Mouse (Mus musculus): Measurements from ENCODE around the gene Psapl1. TPM values are rescaled to one million over a fixed set of nuclear protein-coding genes. Genes with fewer than 3 reads are reported as not detected.
A peak's percentile ranks its signal among the peaks of the same experiment; 100 is the strongest.

Gene Psapl1
- polyA plus RNA-seq (2015; fragmentation: Nextera tagmentation; extraction: Ambion mirVana) = 0.93 and 1.0 TPM in 2 replicates

DNA sequence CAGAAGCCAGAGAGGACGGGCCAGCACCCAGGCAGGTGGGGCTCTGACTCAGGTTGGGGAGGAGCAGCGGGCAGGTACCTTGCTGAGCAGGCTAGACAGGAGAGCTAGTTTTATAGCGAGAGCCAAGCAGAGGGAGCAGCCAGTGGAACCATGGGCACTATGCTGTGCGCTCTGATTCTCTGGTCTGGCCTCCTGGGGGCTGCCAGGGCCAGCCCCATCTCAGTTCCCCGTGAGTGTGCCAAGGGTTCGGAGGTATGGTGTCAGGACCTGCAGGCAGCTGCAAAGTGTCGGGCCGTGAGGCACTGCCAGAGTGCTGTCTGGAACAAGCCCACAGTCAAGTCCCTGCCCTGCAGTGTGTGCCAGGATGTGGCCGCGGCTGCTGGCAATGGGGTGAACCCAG, at the start of gene Psapl1:
Gene Psapl1, plus strand, starts transcription at position 106 of the 400 bp plus-strand sequence.
- H3K9ac ChIP-seq (replicated peaks; ENCODE audit: low read depth) = no peak within 1 kb of the TSS
- H3K4me1 ChIP-seq (ENCODE audit: insufficient read depth, low read depth, low read length) = no peaks in the 10 kb centered on the region
- H3K27me3 ChIP-seq (replicated peaks; ENCODE audit: insufficient read depth, low read length) = no peaks in the 10 kb centered on the region
- ATAC-seq (peak; percentile 44), DNase-seq (ENCODE audit: low spot score) (peak; percentile 37)
- WGBS = 74% methylated on average over 10 of the region's 10 CpGs
- no peak for TF ChIP-seq EP300 (IDR thresholded peaks at IDR 0.05)
- TF ChIP-seq CTCF (IDR thresholded peaks at IDR 0.05) = no peak
- H3K36me3 ChIP-seq (ENCODE audit: insufficient read depth, low read length) = no peaks in the 10 kb centered on the region
- H3K4me2 ChIP-seq (replicated peaks; ENCODE audit: low read depth, low read length) = no peak within 1 kb of the TSS
- H3K9me3 ChIP-seq (ENCODE audit: low read length) = no peaks in the 10 kb centered on the region
- no peak within 1 kb of the TSS for H3K4me3 ChIP-seq (ENCODE audit: low read depth, low read length)
- no peak within 1 kb of the TSS for H3K27ac ChIP-seq (ENCODE audit: low read length)

DNA sequence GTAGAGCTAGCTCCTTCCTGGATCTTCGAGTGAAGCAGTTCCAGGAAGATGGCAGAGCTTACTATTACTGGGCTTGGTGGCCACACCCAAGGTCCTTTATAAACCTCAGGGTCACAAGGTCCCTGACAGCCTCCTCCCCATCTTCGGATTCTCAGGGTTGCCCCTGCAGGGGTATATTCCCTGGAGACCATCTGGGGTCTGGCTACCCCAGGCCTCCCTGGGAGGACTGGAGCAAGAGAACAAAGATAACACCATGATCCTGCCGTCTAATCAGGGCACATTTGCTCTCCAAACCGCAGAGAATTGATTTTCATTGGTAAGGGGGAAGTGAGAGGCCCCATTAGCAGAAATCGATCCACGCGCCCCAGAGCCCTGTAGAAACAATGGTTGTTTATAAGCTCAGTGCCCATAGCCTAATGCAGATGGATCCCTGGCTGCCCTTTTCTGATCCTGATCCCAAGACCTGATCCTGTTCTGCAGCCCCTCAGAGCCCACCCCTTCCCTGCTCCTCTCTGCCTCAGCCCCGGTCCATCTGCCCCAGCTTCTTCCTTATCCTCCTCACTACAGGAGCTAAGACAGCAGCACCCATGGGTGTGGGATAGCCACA, 48.8 kb upstream of the Psapl1 start:
- no peaks in the 10 kb centered on the region for H3K9me3 ChIP-seq (ENCODE audit: low read length)
- no peak for DNase-seq (ENCODE audit: low spot score)
- H3K4me1 ChIP-seq (ENCODE audit: insufficient read depth, low read depth, low read length) = no peaks in the 10 kb centered on the region
- no peak for TF ChIP-seq CTCF (IDR thresholded peaks at IDR 0.05)
- TF ChIP-seq EP300 (IDR thresholded peaks at IDR 0.05) = no peak
- no peak overlapping the region for H3K4me3 ChIP-seq (ENCODE audit: low read depth, low read length)
- no peak for ATAC-seq
- H3K36me3 ChIP-seq (ENCODE audit: insufficient read depth, low read length) = no peaks in the 10 kb centered on the region
- WGBS = 57% methylated on average over 8 of the region's 8 CpGs
- H3K9ac ChIP-seq (replicated peaks; ENCODE audit: low read depth) = no peak overlapping the region
- no peaks in the 10 kb centered on the region for H3K27me3 ChIP-seq (replicated peaks; ENCODE audit: insufficient read depth, low read length)
- no peak overlapping the region for H3K27ac ChIP-seq (ENCODE audit: low read length)
- H3K4me2 ChIP-seq (replicated peaks; ENCODE audit: low read depth, low read length) = no peak overlapping the region

DNA sequence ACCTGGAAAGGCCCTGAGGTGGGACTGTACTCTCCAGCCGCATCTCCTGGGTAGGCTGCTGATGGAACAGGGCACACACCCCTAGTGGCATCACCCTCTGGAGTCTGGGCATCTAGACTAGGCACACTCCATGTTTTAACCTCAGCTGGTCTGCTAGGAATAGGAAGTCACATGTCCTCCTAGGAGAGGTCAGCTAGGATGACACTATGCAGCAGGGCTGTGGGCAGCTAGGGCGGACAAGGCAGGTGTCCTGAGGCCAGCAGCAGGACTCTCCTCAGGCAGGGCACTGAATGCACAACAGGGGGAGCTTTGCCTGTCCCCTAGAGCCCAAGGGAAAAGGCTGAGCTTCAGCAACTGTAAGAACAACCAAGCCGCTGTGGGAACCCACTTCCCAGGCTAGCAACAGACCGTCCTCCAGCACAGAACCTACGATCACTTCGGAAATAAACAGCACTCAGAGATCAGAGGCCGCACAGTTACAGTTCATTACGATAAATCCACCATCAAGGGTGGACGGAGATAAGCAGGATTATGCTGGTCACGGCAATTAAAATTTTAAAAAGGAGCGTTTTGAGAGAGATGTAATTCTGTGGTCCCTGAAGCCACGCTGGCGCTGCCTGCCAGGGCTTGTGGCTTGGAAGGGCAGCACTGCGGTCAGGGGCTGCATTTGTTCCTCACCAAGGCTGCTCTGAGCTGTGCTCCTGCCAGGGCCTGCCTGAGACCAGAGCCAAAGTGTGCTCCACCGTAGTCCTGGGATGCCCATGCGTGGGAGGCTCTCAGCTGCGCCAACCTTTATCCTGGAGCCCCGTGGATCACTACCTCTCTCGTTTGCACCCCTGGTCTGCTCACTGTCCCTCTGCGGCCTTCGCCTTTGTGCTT, 38.2 kb upstream of the Psapl1 start:
- Histone ChIP-seq H3K4me3 (ENCODE audit: low read depth, low read length) (no peak overlapping the region), H3K36me3 (ENCODE audit: insufficient read depth, low read length) (no peaks in the 10 kb centered on the region), H3K4me1 (ENCODE audit: insufficient read depth, low read depth, low read length) (no peaks in the 10 kb centered on the region), H3K27me3 (replicated peaks; ENCODE audit: insufficient read depth, low read length) (no peaks in the 10 kb centered on the region), H3K9me3 (ENCODE audit: low read length) (no peaks in the 10 kb centered on the region), H3K9ac (replicated peaks; ENCODE audit: low read depth) (no peak overlapping the region), H3K27ac (ENCODE audit: low read length) (no peak overlapping the region), H3K4me2 (replicated peaks; ENCODE audit: low read depth, low read length) (no peak overlapping the region)
- TF ChIP-seq EP300 (IDR thresholded peaks at IDR 0.05) (no peak), CTCF (IDR thresholded peaks at IDR 0.05) (no peak)
- DNase-seq (ENCODE audit: low spot score) (no peak), ATAC-seq (no peak)
- WGBS = 72% methylated on average over 21 of the region's 21 CpGs

DNA sequence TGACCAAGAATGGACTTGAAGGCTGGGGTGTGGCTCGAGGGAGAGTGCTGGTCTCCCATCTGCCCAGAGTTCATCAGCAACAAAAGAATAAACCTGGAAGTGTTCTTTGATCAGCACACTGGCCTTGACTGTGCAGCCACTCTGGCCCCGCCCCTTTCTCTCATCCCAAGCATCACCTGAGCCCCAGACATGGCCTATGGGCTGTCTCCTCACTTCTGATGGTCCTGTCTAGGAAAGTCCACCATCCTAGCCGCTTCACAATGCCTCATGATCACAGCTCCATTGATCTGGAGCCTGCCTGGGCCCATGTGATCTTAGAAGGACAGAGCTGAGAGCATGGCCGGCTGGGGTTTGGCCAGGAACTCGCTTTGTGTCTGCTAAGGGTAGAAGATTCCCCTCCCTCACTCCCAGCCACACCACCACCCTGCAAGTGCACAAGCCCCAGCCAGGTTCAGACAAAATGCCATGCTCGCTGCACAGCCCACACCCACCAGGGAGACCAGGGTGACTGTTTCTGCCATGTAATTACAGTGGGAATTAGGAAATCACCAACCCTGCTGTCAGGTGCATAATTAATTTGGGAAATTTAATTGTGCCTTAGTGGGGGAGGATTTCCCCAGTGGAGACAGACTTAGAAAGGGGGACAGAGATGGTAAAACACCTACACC, 37.3 kb upstream of the Psapl1 start:
- Histone ChIP-seq H3K27ac (ENCODE audit: low read length) (no peak overlapping the region), H3K4me1 (ENCODE audit: insufficient read depth, low read depth, low read length) (no peaks in the 10 kb centered on the region), H3K27me3 (replicated peaks; ENCODE audit: insufficient read depth, low read length) (no peaks in the 10 kb centered on the region), H3K9ac (replicated peaks; ENCODE audit: low read depth) (no peak overlapping the region), H3K4me2 (replicated peaks; ENCODE audit: low read depth, low read length) (no peak overlapping the region), H3K36me3 (ENCODE audit: insufficient read depth, low read length) (no peaks in the 10 kb centered on the region), H3K9me3 (ENCODE audit: low read length) (no peaks in the 10 kb centered on the region), H3K4me3 (ENCODE audit: low read depth, low read length) (no peak overlapping the region)
- DNase-seq (ENCODE audit: low spot score) = no peak
- ATAC-seq = no peak
- 72% methylated on average over 6 of the region's 6 CpGs for WGBS
- TF ChIP-seq CTCF (IDR thresholded peaks at IDR 0.05) (no peak), EP300 (IDR thresholded peaks at IDR 0.05) (no peak)

DNA sequence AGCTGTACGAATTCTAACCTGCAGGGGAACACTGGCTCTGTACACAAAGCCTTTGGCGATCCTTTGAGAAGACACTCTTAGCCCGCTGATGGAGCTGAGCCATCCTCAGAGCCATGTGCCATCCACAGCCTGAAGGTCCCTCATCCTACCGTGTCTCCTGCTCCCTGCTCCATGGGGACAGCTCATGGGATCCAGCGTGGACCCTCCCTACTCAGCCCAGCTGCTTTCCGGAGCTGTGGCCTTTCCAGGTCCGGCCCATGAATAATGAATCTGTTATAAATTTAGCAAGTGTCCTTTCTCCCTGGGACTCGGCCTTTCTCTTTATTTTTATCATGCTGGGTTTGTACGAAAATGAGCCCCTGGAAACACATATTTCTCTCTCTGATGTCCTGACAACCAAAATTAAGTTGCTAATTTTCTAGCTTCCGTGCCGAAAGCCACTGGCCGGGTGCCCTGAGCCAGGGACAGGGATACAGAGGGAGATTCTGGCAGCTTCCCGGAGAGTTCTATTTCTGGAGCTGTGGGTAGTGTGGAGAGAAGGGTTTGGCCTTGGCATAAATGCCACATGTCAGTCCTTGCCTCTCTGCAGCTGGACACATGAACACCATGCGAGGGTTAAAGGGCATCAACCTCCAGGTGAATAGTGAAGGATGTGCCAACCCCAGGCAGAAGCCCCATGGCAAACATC, 34.7 kb upstream of the Psapl1 start:
- Histone ChIP-seq H3K4me1 (ENCODE audit: insufficient read depth, low read depth, low read length) (no peaks in the 10 kb centered on the region), H3K27ac (ENCODE audit: low read length) (no peak overlapping the region), H3K9me3 (ENCODE audit: low read length) (no peaks in the 10 kb centered on the region), H3K27me3 (replicated peaks; ENCODE audit: insufficient read depth, low read length) (no peaks in the 10 kb centered on the region), H3K36me3 (ENCODE audit: insufficient read depth, low read length) (no peaks in the 10 kb centered on the region), H3K4me3 (ENCODE audit: low read depth, low read length) (no peak overlapping the region), H3K4me2 (replicated peaks; ENCODE audit: low read depth, low read length) (no peak overlapping the region), H3K9ac (replicated peaks; ENCODE audit: low read depth) (no peak overlapping the region)
- DNase-seq (ENCODE audit: low spot score) (no peak), ATAC-seq (no peak)
- WGBS = 64% methylated on average over 14 of the region's 14 CpGs
- TF ChIP-seq CTCF (IDR thresholded peaks at IDR 0.05) = no peak
- no peak for TF ChIP-seq EP300 (IDR thresholded peaks at IDR 0.05)

All from lung, postnatal 0 days (tissue).